Mouse (Mus musculus) 3134 (cell line): Measurements from ENCODE around the gene Dnajb4.
A peak's percentile ranks its signal among the peaks of the same experiment; 100 is the strongest.

Source experiments
- DNase-seq: peaks from one replicate; pipeline ENCODE4 v3.0.0-alpha.2; 2011; ENCODE audit warnings: low spot score; ENCODE audit not compliant: insufficient read length; ENCODE audit errors: extremely low read depth

The Dnajb4 gene

DNA sequence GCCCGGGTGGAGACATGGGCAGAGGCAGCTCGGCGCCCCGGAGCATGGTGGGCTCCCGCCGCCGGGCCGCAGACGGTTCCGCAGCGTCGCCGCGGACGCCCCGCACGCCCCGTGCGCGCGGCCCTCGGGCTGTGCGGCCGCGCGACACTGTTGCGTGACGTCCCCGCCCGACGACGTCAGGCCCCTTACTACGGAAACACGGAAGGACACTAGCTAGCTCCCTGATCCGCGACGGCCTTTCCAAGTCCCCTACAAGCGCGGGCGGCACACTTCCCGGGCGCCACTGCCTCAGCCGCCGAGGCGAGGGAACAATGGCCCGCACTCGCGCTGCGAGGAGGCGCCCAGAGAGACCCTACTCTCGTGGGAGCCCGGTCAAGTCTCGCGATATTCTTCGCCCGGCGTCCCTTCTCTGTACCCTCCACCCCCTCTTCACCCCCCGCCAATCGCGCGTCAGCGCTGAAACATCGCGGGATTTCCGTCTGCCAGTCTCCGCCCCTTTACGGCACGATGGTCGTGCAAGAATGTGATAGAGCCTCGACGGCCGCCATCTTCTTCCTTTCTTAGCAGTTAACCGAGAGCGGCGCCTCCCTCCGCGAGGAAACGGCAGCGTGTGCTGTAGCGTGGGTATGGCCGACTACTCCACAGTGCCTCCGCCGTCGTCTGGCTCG, at the start of gene Dnajb4, which contains the start of gene Fubp1:
TSS of gene Dnajb4 (minus strand) at position 336 of the 668 bp plus-strand sequence.
TSS of gene Fubp1 (plus strand) at position 456 of the 668 bp plus-strand sequence.
- DNase-seq: peak; percentile 99

DNA sequence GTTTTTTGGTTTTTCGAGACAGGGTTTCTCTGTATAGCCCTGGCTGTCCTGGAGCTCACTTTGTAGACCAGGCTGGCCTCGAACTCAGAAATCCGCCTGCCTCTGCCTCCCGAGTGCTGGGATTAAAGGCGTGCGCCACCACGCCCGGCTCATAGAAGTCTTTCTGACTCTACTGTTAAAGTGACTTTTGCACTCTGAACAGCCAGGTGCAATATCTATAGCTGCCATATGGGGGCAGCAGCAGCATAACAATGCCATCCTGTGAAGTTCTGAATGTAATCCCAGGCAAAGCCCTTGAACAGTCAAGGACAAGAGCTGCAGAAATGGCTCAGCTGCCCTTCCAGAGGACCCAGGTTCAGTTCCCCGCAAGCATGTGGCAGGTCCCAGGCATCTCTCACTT, 49.3 kb upstream of the Dnajb4 start:
- DNase-seq: peak; percentile 42

- DNase-seq: no peak
Observed at GRCm38 (mm10) chr3:152257528-152257927, 47.4 kb upstream of the Dnajb4 start.

DNA sequence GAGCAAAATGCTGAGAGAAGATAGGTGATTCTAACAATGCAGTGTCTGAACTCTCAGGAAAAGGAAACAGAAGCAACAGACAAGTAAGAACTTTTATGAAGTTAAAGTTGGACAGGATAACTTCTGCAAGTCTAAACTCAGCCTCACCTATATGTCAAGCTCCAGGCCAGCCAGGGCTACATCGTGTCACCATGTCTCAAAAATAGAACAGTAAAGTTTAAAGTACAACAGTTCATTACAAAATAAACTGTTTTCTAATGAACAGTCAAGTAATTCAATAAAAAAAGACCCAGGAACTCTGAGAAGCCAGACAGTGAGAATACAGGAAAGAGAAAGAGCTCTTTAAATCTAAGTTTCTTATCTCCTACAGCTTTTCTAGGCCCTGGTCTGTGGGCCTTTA, 40.4 kb upstream of the Dnajb4 start:
- no peak for DNase-seq

- no peak for DNase-seq
Observed at GRCm38 (mm10) chr3:152247708-152248107, 37.6 kb upstream of the Dnajb4 start.

- DNase-seq: no peak
Observed at GRCm38 (mm10) chr3:152245273-152245910, 35.3 kb upstream of the Dnajb4 start.

DNA sequence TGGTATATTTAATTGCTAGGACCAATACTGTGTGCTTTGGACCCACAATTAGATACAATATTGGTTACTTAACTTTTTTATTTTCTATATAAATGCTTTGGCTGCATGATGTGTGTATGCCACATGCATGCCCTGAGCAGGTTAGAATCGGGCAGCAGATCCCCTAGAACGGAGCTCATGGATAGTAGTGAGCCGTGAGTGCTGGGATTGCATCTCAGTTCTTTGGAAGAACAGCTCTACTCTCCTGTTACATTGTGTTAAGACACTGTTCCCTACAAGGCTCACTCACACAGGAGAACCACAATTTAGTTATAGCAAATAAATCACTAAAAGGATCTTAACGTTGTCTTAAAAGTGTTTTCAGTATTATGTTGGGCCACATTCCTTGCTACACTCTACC, 33.2 kb upstream of the Dnajb4 start:
- DNase-seq: no peak

DNA sequence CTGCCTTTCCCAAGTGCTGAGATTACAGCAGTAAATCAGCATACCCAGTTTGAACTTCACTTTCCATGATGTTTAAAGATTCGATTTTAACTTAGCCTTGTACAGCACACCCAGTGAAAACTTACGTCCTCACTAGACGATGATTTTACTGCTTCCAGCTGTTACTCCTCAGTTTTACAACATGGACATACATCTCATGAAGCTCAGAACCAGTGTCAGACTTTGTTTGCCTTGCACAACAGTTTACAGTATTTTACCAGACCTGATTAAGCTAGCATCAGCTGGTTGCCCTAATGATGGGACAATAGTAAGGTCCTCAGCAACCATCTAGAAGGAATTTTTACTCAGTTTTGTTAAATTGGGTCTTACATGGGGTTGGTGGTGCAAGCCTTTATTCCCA, 31.0 kb upstream of the Dnajb4 start:
- DNase-seq: no peak

GRCm38 (mm10) chr3:152239592-152239991, 29.5 kb upstream of the Dnajb4 start:
- no peak for DNase-seq

GRCm38 (mm10) chr3:152238836-152239235, 28.7 kb upstream of the Dnajb4 start:
- peak; percentile 46 for DNase-seq

- DNase-seq: no peak
Observed at GRCm38 (mm10) chr3:152235805-152236204, 25.7 kb upstream of the Dnajb4 start.

DNA sequence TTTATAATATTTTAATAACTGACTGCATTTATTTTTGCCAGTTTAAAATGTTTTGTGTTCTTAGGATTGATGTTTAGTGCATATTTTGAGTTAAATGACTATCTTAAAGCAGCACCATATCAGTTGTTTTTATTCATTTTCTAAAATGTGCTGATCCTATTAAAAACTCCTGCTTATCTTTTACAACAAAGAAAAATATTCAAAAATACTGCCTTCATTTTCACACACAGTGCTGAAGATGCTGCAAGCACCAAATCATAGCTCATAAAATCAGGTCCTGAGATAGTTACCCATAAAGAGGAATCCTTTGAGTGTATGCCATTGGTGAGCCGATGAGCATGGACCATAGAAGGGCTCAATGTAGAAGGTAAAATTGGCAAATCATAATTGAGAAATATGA, 25.1 kb upstream of the Dnajb4 start:
- no peak for DNase-seq

DNA sequence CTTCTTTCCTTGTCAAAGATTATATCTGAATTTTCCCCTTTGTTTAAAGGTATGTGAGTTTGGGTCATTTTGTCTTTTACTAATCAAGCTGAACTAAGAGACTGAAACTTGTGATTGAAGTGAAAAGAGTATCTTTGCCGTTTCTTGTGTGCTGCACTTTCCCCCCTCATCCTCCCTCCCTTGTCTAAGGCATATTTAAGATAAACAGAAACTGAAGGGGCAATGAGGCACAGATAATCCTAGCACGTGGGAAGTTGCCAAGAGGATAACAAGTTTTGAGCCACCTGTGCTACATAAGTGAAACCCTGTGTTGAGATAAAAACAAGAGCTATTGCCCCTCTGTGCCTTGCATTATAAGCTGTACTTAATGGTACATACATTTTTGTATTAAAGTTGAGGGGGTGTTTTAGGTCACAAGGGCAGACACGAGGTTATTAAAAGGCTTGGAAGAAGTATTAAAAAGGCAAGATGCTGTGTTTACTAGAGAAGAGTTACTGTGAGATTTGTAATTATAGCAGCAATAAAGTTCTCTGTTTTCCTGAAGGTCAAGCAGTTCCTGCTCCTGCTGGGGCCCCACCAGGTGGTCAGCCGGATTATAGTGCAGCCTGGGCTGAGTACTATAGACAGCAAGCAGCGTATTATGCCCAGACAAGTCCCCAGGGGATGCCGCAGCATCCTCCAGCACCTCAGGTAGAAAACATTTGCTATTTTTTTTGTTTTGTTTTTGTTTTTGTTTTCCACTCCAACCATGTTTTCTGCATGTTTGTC, 21.4 kb upstream of the Dnajb4 start:
- no peak for DNase-seq

DNA sequence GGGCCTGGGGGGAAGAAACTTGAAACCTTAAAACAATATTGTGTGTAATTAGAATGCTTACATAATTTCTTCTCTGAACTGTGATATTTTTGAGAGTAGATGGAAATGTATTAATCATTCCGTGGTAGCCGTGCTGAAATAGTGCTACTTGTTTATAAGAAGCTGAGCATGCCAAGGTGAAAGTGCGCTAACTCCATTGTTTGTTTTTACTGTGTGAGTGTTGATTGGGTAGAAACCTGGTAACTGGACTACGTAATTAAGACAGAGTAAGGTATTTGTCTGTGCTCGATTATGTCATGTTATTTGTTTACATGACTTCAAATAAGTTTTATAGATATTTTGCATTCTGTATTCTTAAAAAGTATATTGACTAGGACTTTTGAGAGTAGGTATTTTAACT, 19.2 kb upstream of the Dnajb4 start:
- no peak for DNase-seq

DNA sequence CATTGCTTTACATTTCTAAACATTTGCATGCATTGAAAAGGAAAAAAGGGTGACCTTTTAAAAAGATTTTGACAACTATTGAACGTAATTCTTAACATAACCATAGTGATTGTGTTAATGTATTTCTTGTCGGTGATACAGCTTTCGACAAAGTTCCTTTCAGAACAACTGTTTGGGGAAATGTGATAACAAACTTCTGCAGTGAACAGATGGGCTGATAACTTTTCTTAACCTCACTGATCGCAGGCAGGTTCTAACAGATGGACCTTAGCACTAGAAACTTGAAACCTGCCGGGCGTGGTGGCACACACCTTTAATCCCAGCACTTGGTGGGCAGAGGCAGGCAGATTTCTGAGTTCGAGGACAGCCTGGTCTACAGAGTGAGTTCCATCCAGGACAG, 18.7 kb upstream of the Dnajb4 start:
- DNase-seq: no peak

GRCm38 (mm10) chr3:152225906-152226305, 15.8 kb upstream of the Dnajb4 start:
- no peak for DNase-seq

- DNase-seq: no peak
Observed at GRCm38 (mm10) chr3:152224918-152225317, 14.8 kb upstream of the Dnajb4 start.

GRCm38 (mm10) chr3:152213416-152213815, 3.3 kb upstream of the Dnajb4 start:
- DNase-seq: no peak

GRCm38 (mm10) chr3:152211731-152212279, 1.7 kb upstream of the Dnajb4 start:
- no peak for DNase-seq

GRCm38 (mm10) chr3:152210728-152211391, 758 bp upstream of the Dnajb4 start:
- DNase-seq: peak; percentile 74
